Mouse (Mus musculus): ENCODE data around the gene Tspan15.

DNA sequence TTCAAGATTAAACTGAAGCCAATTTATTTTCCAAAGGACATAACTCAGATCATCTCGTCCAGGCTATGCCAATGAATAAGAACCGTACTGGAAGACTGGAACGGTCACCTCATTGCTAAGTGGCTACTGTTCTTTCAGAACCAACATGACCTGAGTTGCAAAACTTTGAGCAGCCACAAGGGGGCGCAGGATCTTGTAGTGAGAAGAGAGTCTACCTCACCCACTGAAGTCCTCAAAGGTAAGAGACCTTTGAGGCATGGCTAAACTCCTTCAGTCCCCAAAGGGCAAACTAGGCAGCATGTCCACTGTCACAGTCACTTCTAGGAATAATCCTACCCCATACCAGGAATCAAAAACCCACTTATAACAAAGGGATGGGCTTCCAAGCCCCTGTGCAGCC is 44.2 kb upstream of the Tspan15 start:
- TF ChIP-seq CTCF (conservative IDR thresholded peaks at IDR 0.05; ENCODE audit: insufficient read depth, insufficient read length, low read depth, low read length) = peak; percentile 78
- TF ChIP-seq POLR2A (IDR thresholded peaks at IDR 0.05; ENCODE audit: low read depth, low read length) = no peak

Data from kidney, adult 2 months (tissue).